Mouse (Mus musculus) hindbrain, postnatal 0 days (tissue): ENCODE results near the gene Ptbp1. TPM values are rescaled to one million over a fixed set of nuclear protein-coding genes. Genes with fewer than 3 reads are reported as not detected.

Source experiments
- ATAC-seq: fragments of 200-750 bp; cut with Nextera tagmentation; 2 replicates; pipeline ENCODE4 v1.8.0; 2017; ENCODE audit warnings: mild to moderate bottlenecking, moderate TSS enrichment, moderate library complexity
- DNase-seq: peaks from one replicate; pipeline ENCODE4 v3.0.0-alpha.2; 2015; ENCODE audit warnings: low spot score
- H3K27ac ChIP-seq: fragments of 300-500 bp; sonication (generic); 2 replicates; pipeline ENCODE4 v1.5.1; 2014; ENCODE audit warnings: mild to moderate bottlenecking
- H3K27me3 ChIP-seq: fragments of 300-500 bp; sonication (generic); 2 replicates; pipeline ENCODE4 v1.6.1; 2014; ENCODE audit warnings: low read length, mixed read lengths; ENCODE audit not compliant: insufficient read depth
- H3K36me3 ChIP-seq: fragments of 300-500 bp; sonication (generic); 2 replicates; pipeline ENCODE4 v1.6.1; 2014; ENCODE audit warnings: low read length, mixed read lengths; ENCODE audit not compliant: insufficient read depth
- H3K4me1 ChIP-seq: fragments of 300-500 bp; sonication (generic); 2 replicates; pipeline ENCODE4 v1.6.1; 2014; ENCODE audit warnings: antibody characterized with exemption, low read length, mixed read lengths; ENCODE audit not compliant: insufficient read depth
- H3K4me2 ChIP-seq: fragments of 300-500 bp; sonication (generic); 2 replicates; pipeline ENCODE4 v1.6.1; 2014; ENCODE audit warnings: low read depth, mild to moderate bottlenecking, low read length, moderate library complexity, mixed read lengths
- H3K4me3 ChIP-seq: fragments of 300-500 bp; sonication (generic); 2 replicates; pipeline ENCODE4 v1.5.1; 2014; ENCODE audit warnings: low read length
- H3K9ac ChIP-seq: fragments of 300-500 bp; sonication (generic); replicated peaks from 2 replicates; pipeline ENCODE4 v1.6.1; 2014; ENCODE audit warnings: mild to moderate bottlenecking, low read length, moderate library complexity, mixed read lengths
- H3K9me3 ChIP-seq: fragments of 300-500 bp; sonication (generic); 2 replicates; pipeline ENCODE4 v1.6.1; 2016; ENCODE audit warnings: low read length, mixed read lengths
- CTCF ChIP-seq: IDR thresholded peaks from 2 replicates; pipeline ENCODE4 v1.5.1; 2016; ENCODE audit warnings: antibody characterized with exemption, control low read depth, low read depth
- WGBS: fragments of 180-500 bp; shearing (Covaris S2); extraction: QIAGEN DNeasy Blood & Tissue Kit; methylation state at CpG from one replicate; pipeline ENCODE4 v1.1.7; 2014; 5-methylcytosine and 5-hydroxymethylcytosine counted together
- polyA plus RNA-seq: library from polyadenylated mRNA; unstranded; fragments of >200 nt; fragmentation: Nextera tagmentation; extraction: Ambion mirVana; gene quantifications from 2 replicates; pipeline ENCODE4 v1.2.1, GENCODE M21; 2015
- total RNA-seq: library from RNA; depleted of rRNA; stranded (reverse); fragments of >200 nt; gene quantifications from 2 replicates; pipeline ENCODE4 v1.2.3, GENCODE M21; 2014

Ptbp1 gene
- total and polyA plus RNA-seq, 2 experiments from 2014 or later: 65.5 to 173 TPM

GRCm38 (mm10) chr10:79840644-79841551 lies 13.3 kb upstream of the Ptbp1 start:
- H3K4me3 ChIP-seq: peak overlapping the region; percentile 33
- TF ChIP-seq CTCF: peak; percentile 47
- no peaks in the 10 kb centered on the region for H3K36me3 ChIP-seq
- H3K4me1 ChIP-seq: peaks cover 6% of the 10 kb centered on the region; the same call in 1 of the 2 replicates
- ATAC-seq (peak; percentile 90), DNase-seq (peak; percentile 72)
- WGBS: 1% methylated on average over 24 of the region's 24 CpGs
- no peaks in the 10 kb centered on the region for H3K9me3 ChIP-seq
- peak overlapping the region; percentile 61 for H3K4me2 ChIP-seq
- no peaks in the 10 kb centered on the region for H3K27me3 ChIP-seq
- H3K27ac ChIP-seq: peak overlapping the region; percentile 55
- peak overlapping the region; percentile 39; the same call in 1 of the 2 replicates for H3K9ac ChIP-seq

GRCm38 (mm10) chr10:79842322-79842721 lies 11.9 kb upstream of the Ptbp1 start:
- WGBS: 67% methylated on average over 3 of the region's 3 CpGs
- Histone ChIP-seq H3K4me3 (no peak overlapping the region), H3K27ac (no peak overlapping the region), H3K9ac (no peak overlapping the region), H3K27me3 (no peaks in the 10 kb centered on the region), H3K9me3 (no peaks in the 10 kb centered on the region), H3K4me2 (no peak overlapping the region), H3K4me1 (peaks cover 6% of the 10 kb centered on the region; the same call in 1 of the 2 replicates), H3K36me3 (no peaks in the 10 kb centered on the region)
- DNase-seq (no peak), ATAC-seq (no peak)
- no peak for TF ChIP-seq CTCF

GRCm38 (mm10) chr10:79843476-79843875 lies 10.8 kb upstream of the Ptbp1 start:
- no peak overlapping the region for H3K27ac ChIP-seq
- no peaks in the 10 kb centered on the region for H3K27me3 ChIP-seq
- no peak overlapping the region for H3K4me3 ChIP-seq
- ATAC-seq (no peak), DNase-seq (peak; percentile 56)
- no peak overlapping the region for H3K4me2 ChIP-seq
- no peaks in the 10 kb centered on the region for H3K9me3 ChIP-seq
- 36% methylated on average over 6 of the region's 6 CpGs for WGBS
- no peaks in the 10 kb centered on the region for H3K36me3 ChIP-seq
- no peak for TF ChIP-seq CTCF
- H3K4me1 ChIP-seq: peaks cover 6% of the 10 kb centered on the region; the same call in 1 of the 2 replicates
- H3K9ac ChIP-seq: no peak overlapping the region

GRCm38 (mm10) chr10:79846553-79846952 lies 7.7 kb upstream of the Ptbp1 start:
- H3K36me3 ChIP-seq: no peaks in the 10 kb centered on the region
- H3K9me3 ChIP-seq: no peaks in the 10 kb centered on the region
- peaks cover 7% of the 10 kb centered on the region for H3K4me1 ChIP-seq
- 68% methylated on average over 5 of the region's 5 CpGs for WGBS
- H3K27ac ChIP-seq: no peak overlapping the region
- H3K27me3 ChIP-seq: no peaks in the 10 kb centered on the region
- no peak for TF ChIP-seq CTCF
- ATAC-seq: no peak
- no peak overlapping the region for H3K4me3 ChIP-seq
- no peak for DNase-seq
- no peak overlapping the region for H3K4me2 ChIP-seq
- H3K9ac ChIP-seq: no peak overlapping the region

- ATAC-seq: no peak
- no peak overlapping the region for H3K27ac ChIP-seq
- TF ChIP-seq CTCF: no peak
- no peaks in the 10 kb centered on the region for H3K27me3 ChIP-seq
- no peaks in the 10 kb centered on the region for H3K36me3 ChIP-seq
- H3K4me2 ChIP-seq: no peak overlapping the region
- no peak for DNase-seq
- peaks cover 19% of the 10 kb centered on the region for H3K4me1 ChIP-seq
- no peaks in the 10 kb centered on the region for H3K9me3 ChIP-seq
- H3K4me3 ChIP-seq: no peak overlapping the region
- 70% methylated on average over 8 of the region's 8 CpGs for WGBS
- no peak overlapping the region for H3K9ac ChIP-seq
These were observed 4.1 kb upstream of the Ptbp1 start for GRCm38 (mm10) chr10:79849941-79850628.

- no peak for TF ChIP-seq CTCF
- Histone ChIP-seq H3K4me3 (no peak overlapping the region), H3K36me3 (no peaks in the 10 kb centered on the region), H3K4me1 (peaks cover 31% of the 10 kb centered on the region), H3K27me3 (no peaks in the 10 kb centered on the region), H3K9ac (0 out of 2 replicates have a peak overlapping the region, but pooled peaks have one; percentile 17), H3K27ac (peak overlapping the region; percentile 100), H3K4me2 (0 out of 2 replicates have a peak overlapping the region, but pooled peaks have one; percentile 71), H3K9me3 (no peaks in the 10 kb centered on the region)
- ATAC-seq (no peak), DNase-seq (no peak)
- WGBS: 73% methylated on average over 3 of the region's 3 CpGs
These were observed 2.6 kb upstream of the Ptbp1 start for GRCm38 (mm10) chr10:79851653-79852052.
